Mouse (Mus musculus) liver, adult 2 months (tissue): Measurements from ENCODE around the gene Bsnd. TPM values are rescaled to one million over a fixed set of nuclear protein-coding genes. Genes with fewer than 3 reads are reported as not detected.

Experiments used
- DNase-seq: peaks from one replicate; pipeline ENCODE4 v3.0.0-alpha.2; 2011; ENCODE audit warnings: low read depth, low spot score; ENCODE audit errors: extremely low read depth
- H3K27ac ChIP-seq: fragments of 200-500 bp; replicated peaks from 2 replicates; pipeline ENCODE4 v1.5.1; 2012; ENCODE audit warnings: low read depth, mild to moderate bottlenecking, control low read depth, inconsistent platforms, low read length; ENCODE audit not compliant: insufficient read depth
- H3K27me3 ChIP-seq: fragments of 200-500 bp; 2 replicates; pipeline ENCODE4 v1.6.1; 2012; ENCODE audit warnings: mild to moderate bottlenecking, moderate library complexity, low read length, inconsistent platforms; ENCODE audit not compliant: control insufficient read depth, insufficient read depth
- H3K36me3 ChIP-seq: fragments of 200-500 bp; 2 replicates; pipeline ENCODE4 v1.6.1; 2012; ENCODE audit warnings: low read length, inconsistent platforms; ENCODE audit not compliant: control insufficient read depth, insufficient read depth
- H3K4me1 ChIP-seq: fragments of 200-500 bp; 2 replicates; pipeline ENCODE4 v1.6.1; 2011; ENCODE audit warnings: low read length; ENCODE audit not compliant: control insufficient read depth, insufficient read depth
- H3K4me3 ChIP-seq: fragments of 200-500 bp; 2 replicates; pipeline ENCODE4 v1.5.1; 2011; ENCODE audit warnings: low read depth, mild to moderate bottlenecking, control low read depth, low read length, moderate library complexity; ENCODE audit not compliant: insufficient read depth
- H3K79me2 ChIP-seq: fragments of 200-500 bp; 2 replicates; pipeline ENCODE4 v1.6.1; 2012; ENCODE audit warnings: inconsistent platforms, mild to moderate bottlenecking, low read length, moderate library complexity; ENCODE audit not compliant: control insufficient read depth, insufficient read depth
- H3K9ac ChIP-seq: fragments of 200-500 bp; 2 replicates; pipeline ENCODE4 v1.6.1; 2012; ENCODE audit warnings: low read depth, mild to moderate bottlenecking, control low read depth, inconsistent platforms, low read length
- CTCF ChIP-seq: fragments of 200-500 bp; IDR thresholded peaks from 2 replicates; pipeline ENCODE4 v1.5.1; 2011; ENCODE audit warnings: low read depth, low read length, control low read depth
- POLR2A ChIP-seq: fragments of 200-500 bp; IDR thresholded peaks from 2 replicates; pipeline ENCODE4 v1.6.1; 2011; ENCODE audit warnings: low read length, control low read depth; ENCODE audit not compliant: insufficient read depth; ENCODE audit errors: extremely low read depth
- WGBS: fragments of 180-500 bp; shearing (Covaris S2); methylation state at CpG from one replicate; pipeline ENCODE4 v1.1.7; 2018; 5-methylcytosine and 5-hydroxymethylcytosine counted together
- polyA plus RNA-seq: library from polyadenylated mRNA; depleted of rRNA; stranded (reverse); fragments of >200 nt; gene quantifications from 2 replicates; pipeline ENCODE4 v1.2.3, GENCODE M21; 2012
- total RNA-seq: library from RNA; depleted of rRNA; stranded (reverse); fragments of >200 nt; gene quantifications from 2 replicates; pipeline ENCODE4 v1.2.3, GENCODE M21; 2014

The Bsnd gene
- total and polyA plus RNA-seq, 2 experiments, result not detected

- no peak for DNase-seq
- H3K27me3 ChIP-seq, result no peaks in the 10 kb centered on the region
- H3K27ac ChIP-seq, result no peak overlapping the region
- no peak overlapping the region for H3K4me3 ChIP-seq
- no peaks in the 10 kb centered on the region for H3K36me3 ChIP-seq
- TF ChIP-seq POLR2A, result no peak
- TF ChIP-seq CTCF, result no peak
- H3K79me2 ChIP-seq, result no peaks in the 10 kb centered on the region
- H3K4me1 ChIP-seq, result no peaks in the 10 kb centered on the region
- WGBS, result 78% methylated on average over 4 of the region's 4 CpGs
- no peak overlapping the region for H3K9ac ChIP-seq
These were observed 17.8 kb upstream of the Bsnd start for GRCm38 (mm10) chr4:106509888-106510287.

- no peak for DNase-seq
- H3K27ac ChIP-seq, result no peak overlapping the region
- no peak overlapping the region for H3K4me3 ChIP-seq
- no peaks in the 10 kb centered on the region for H3K27me3 ChIP-seq
- no peaks in the 10 kb centered on the region for H3K79me2 ChIP-seq
- no peaks in the 10 kb centered on the region for H3K36me3 ChIP-seq
- H3K9ac ChIP-seq, result no peak overlapping the region
- WGBS, result 71% methylated on average over 14 of the region's 14 CpGs
- no peak for TF ChIP-seq CTCF
- no peaks in the 10 kb centered on the region for H3K4me1 ChIP-seq
These were observed 13.5 kb upstream of the Bsnd start for GRCm38 (mm10) chr4:106505453-106506058.

GRCm38 (mm10) chr4:106503578-106503977 is 11.5 kb upstream of the Bsnd start:
- Histone ChIP-seq H3K4me3 (no peak overlapping the region), H3K79me2 (no peaks in the 10 kb centered on the region), H3K4me1 (no peaks in the 10 kb centered on the region), H3K27ac (no peak overlapping the region), H3K27me3 (no peaks in the 10 kb centered on the region), H3K36me3 (no peaks in the 10 kb centered on the region), H3K9ac (no peak overlapping the region)
- 90% methylated on average over 3 of the region's 3 CpGs for WGBS
- TF ChIP-seq POLR2A (no peak), CTCF (peak; percentile 11; the same call in 1 of the 2 replicates)
- DNase-seq, result no peak

- no peaks in the 10 kb centered on the region for H3K27me3 ChIP-seq
- no peaks in the 10 kb centered on the region for H3K36me3 ChIP-seq
- no peaks in the 10 kb centered on the region for H3K79me2 ChIP-seq
- H3K27ac ChIP-seq, result no peak overlapping the region
- H3K9ac ChIP-seq, result no peak overlapping the region
- TF ChIP-seq CTCF, result no peak
- no peak for TF ChIP-seq POLR2A
- H3K4me3 ChIP-seq, result no peak overlapping the region
- DNase-seq, result no peak
- H3K4me1 ChIP-seq, result no peaks in the 10 kb centered on the region
- 81% methylated on average over 10 of the region's 10 CpGs for WGBS
These were observed 8.0 kb upstream of the Bsnd start for GRCm38 (mm10) chr4:106500066-106500465.

- H3K36me3 ChIP-seq, result no peaks in the 10 kb centered on the region
These were observed 6.4 kb upstream of the Bsnd start for GRCm38 (mm10) chr4:106498471-106498844.

GRCm38 (mm10) chr4:106497776-106498470 is 5.8 kb upstream of the Bsnd start:
- no peak overlapping the region for H3K4me3 ChIP-seq
- TF ChIP-seq POLR2A, result no peak
- no peak for TF ChIP-seq CTCF
- no peak overlapping the region for H3K9ac ChIP-seq
- no peaks in the 10 kb centered on the region for H3K79me2 ChIP-seq
- no peaks in the 10 kb centered on the region for H3K36me3 ChIP-seq
- WGBS, result 66% methylated on average over 8 of the region's 8 CpGs
- no peak for DNase-seq
- no peak overlapping the region for H3K27ac ChIP-seq
- no peaks in the 10 kb centered on the region for H3K4me1 ChIP-seq
- H3K27me3 ChIP-seq, result no peaks in the 10 kb centered on the region

More at GRCm38 (mm10) chr4:106498471-106498844, 6.4 kb upstream of the Bsnd start:
- Histone ChIP-seq H3K4me3 (no peak overlapping the region), H3K79me2 (no peaks in the 10 kb centered on the region), H3K4me1 (no peaks in the 10 kb centered on the region), H3K27ac (no peak overlapping the region), H3K27me3 (no peaks in the 10 kb centered on the region), H3K9ac (no peak overlapping the region)
- TF ChIP-seq CTCF (no peak), POLR2A (no peak)
- DNase-seq, result no peak
- WGBS, result 64% methylated on average over 3 of the region's 3 CpGs
